Mouse (Mus musculus) bone marrow, adult 2 months (tissue): Measurements from ENCODE around the gene Lbx1.

Experiments used
- CTCF ChIP-seq: fragments of 200-500 bp; IDR thresholded peaks from 2 replicates; pipeline ENCODE4 v1.5.1; 2011; ENCODE audit warnings: low read length, control low read depth; ENCODE audit not compliant: control insufficient read depth, insufficient read depth
- POLR2A ChIP-seq: fragments of 200-500 bp; IDR thresholded peaks from 2 replicates; pipeline ENCODE4 v1.6.1; 2011; ENCODE audit warnings: low read depth, mild to moderate bottlenecking, control low read depth, low read length, borderline replicate concordance; ENCODE audit not compliant: control insufficient read depth

GRCm38 (mm10) chr19:45243918-45244700 lies 8.5 kb upstream of the Lbx1 start:
- TF ChIP-seq CTCF (peak; percentile 82), POLR2A (no peak)
